Mouse (Mus musculus): ENCODE results near the gene Foxc2.

Gene Foxc2

GRCm38 (mm10) chr8:121086004-121086900 lies 29.7 kb upstream of the Foxc2 start:
- DNase-seq (ENCODE audit: low read depth, low spot score) = no peak

DNA sequence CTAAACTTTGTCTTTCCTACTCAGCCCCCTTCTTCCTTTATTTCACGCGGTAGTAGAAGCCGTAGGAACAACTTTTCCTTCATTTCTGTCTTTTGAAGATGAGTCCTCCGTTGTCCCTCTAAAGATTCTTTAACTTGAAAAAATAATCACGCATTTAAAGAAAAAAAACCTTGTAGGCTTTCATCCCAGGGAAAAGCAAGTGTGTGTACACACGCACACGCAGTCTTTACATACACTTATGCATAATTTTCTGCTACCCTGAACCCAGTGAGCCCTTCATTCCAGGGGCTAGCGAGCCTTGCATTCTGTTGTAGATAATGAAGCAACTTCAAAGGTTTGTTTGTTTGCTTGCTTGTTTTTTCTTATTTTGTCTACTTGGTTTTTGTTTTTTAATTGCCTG lies 27.7 kb upstream of the Foxc2 start:
- no peak for DNase-seq (ENCODE audit: low read depth, low spot score)

DNA sequence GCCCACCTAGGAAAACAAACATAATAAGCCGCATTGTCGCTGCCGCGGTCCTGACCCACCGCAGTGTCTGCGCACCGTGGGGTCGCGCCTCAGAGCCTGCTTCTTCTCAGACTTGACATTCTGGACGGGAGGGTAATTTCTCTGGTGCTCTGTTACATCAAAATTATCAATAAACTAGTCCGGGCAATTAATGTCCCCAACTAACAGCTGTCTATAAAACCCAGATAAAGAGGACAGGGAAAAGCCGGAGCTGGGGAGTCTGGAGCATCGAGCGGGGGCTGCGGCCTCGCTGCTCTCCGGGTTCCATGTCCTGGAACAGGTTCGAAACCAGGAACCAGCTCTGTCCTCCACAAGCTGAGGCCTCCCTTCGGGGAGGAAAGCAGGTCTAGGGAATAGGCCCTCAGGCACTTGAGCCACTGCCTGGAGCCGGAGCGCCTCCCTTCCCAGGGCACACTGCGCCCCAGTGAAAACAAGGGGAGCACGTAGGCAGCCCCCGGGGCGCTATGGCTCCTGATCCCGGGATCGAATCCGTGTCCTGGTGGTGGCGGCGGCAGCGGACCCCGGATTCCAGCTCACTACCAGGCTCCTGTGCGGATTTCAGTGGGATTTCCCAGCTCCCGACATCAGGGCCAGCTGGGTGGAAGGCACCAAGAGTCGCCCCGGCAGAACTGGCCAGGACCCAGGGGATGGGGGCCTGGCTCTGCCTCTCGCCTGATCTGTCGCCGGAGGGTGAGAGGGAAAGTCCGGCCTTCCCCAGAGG lies 26.9 kb upstream of the Foxc2 start:
- no peak for DNase-seq (ENCODE audit: low read depth, low spot score)

GRCm38 (mm10) chr8:121089631-121090380 lies 26.2 kb upstream of the Foxc2 start:
- no peak for DNase-seq (ENCODE audit: low read depth, low spot score)

DNA sequence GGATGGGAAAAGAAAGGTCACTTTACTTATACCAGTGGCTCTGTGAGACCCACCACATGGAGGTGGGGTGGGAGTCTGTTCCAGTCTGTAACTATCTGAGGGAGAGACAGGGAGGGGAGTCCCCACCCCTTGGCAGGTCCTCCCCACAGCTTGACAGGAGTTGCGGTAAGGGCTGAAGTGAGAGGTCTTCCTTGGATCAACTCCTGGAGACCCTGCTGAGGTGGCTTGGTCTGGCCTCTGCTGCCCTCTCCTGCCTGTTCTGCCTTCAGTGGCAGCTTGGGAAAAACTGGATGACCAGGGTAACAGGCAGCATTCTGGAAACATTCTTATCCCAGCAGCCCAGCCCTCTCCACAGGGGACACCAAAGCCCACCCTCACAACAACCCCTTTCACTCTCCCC lies 25.3 kb upstream of the Foxc2 start:
- no peak for DNase-seq (ENCODE audit: low read depth, low spot score)

GRCm38 (mm10) chr8:121092141-121092540 lies 23.8 kb upstream of the Foxc2 start:
- no peak for DNase-seq (ENCODE audit: low read depth, low spot score)

GRCm38 (mm10) chr8:121092627-121093026 lies 23.3 kb upstream of the Foxc2 start:
- peak; percentile 58 for DNase-seq (ENCODE audit: low read depth, low spot score)

DNA sequence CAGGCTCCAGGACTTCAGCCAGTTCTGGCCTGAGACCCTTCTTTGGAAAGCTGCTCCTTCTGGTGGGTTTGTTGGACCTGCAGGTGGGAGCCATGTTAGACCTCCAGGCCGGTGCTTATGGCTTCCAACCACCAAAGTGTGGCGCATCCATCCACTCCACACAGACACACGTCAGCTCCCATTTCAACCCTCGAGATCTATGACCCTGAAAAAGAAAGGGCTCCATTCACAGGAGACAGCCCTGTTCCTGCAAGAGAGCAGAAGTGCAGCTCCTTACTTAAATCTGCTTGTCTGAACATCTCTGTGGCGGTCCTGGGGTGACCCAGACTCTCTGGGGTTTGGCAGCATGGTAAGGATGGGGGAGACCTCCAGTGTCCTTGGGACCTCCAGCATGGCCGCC lies 22.5 kb upstream of the Foxc2 start:
- no peak for DNase-seq (ENCODE audit: low read depth, low spot score)

DNA sequence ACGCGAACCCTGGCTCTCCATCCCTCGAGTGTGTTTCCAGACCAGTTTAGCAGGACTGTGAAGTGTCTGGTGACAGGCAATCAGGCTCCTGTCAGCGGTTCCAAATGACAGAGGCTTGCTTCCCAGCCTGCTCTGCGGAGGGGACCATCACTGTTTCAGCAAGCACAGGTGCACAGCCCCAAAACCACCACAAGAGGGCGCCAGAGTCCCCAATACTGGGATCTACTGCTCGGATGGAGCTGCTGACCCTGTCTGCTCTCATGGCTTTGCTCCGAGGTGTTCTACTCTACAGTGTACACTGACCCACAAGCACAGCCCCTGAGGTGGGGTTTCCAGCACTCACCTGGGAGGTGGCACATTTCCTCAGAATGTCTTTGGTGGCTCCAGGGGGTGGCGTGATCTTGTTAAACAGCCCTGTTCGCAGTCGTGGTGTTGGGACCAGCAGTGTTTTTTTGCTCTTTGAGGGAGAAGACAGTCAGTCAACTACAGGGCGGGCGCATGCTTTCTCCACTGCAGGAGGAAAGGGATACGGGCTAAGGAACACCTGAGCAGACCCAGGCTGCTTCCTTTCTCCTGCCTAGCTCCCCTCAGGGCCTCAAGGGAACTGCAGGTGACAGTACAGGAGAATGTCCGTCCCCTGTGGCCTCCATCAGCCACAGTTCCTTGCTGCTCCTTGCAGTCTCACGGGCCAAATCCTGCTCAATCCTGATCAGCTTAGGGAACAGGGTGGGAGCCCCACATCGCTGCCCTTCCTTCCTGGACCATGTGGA lies 11.7 kb upstream of the Foxc2 start:
- peak; percentile 54 for DNase-seq (ENCODE audit: low read depth, low spot score)

- peak; percentile 98 for DNase-seq (ENCODE audit: low read depth, low spot score)
These were observed 8.0 kb upstream of the Foxc2 start, which contains the start of gene Mthfsd for GRCm38 (mm10) chr8:121107668-121108656. Gene Mthfsd (minus strand): TSS chr8:121108392.

- DNase-seq (ENCODE audit: low read depth, low spot score) = no peak
These were observed 7.3 kb upstream of the Foxc2 start for GRCm38 (mm10) chr8:121108657-121109056.

DNA sequence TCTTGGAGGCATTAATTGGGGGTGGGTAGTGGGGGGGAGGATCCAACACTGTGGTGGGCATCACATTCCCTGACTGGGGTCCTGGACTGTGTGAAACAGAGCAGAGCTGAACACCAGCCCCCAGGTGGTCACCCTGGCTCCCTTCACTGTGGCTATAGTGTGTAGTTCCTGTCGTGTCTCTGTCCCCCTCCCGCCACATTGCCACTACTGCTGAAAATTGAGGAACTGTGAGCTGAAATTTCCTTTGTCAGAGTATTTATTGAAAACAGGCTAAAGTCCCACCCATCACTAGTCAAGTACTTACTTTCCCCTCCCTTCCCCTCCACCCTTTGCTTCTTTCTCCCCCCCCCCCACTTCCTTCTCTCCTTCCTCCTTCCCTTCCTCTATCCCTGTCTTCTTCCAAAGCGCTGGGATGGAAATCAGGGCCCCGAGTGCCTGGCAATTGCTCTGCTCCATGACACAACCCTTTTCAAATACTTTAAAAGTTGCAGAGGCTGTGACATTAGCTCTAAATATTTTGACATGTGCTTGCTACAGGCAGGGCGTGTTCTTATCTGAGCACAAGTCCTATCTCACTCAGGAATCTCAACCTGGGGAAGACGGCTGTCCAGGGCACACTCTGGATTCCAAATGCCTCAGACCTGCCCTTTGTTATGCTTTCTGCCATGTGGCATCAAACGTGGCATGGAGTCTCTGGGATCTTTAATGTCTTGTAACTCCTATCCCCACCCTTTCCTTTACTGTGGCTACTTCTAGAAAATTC lies 4.6 kb upstream of the Foxc2 start:
- no peak for DNase-seq (ENCODE audit: low read depth, low spot score)

DNA sequence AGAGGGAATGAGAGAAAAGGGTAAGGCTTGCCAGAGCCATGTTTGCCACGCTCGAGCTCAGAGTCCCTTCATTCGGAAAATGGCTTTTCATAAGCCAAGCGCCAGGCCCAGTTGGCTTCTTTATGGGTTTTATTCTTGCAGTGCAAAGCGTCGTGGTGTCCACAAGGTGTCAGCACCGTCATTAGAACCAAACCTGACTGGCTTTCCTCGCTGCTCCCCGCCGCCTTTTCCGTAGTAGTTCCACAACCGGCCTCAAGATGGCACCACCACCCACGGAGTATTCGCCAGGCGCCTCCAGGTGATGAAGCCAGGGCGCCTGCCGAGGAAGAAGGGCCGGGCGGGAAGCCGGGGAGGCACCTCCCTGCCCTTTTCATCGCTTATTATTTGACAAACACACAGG lies 2.7 kb upstream of the Foxc2 start:
- peak; percentile 90 for DNase-seq (ENCODE audit: low read depth, low spot score)

DNA sequence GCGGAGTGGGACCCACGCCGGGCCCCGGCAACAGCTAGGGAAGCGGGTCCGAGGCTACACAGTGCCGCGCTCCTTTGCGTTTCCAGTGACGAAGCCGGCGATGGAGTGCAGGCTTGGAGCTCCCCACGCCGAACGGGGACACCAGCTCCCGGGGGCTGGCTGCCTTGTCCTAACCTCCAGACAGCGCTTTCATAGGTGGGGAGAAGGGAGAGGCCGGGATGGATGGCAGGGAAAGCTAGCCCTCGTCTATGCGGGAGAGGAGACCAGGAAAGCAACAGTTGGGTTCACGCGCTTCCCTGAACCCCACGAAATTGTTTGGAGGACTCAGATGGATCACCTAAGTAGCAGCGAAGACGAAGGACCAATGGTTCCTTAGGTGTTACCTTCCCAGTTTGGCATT lies 835 bp upstream of the Foxc2 start:
- no peak for DNase-seq (ENCODE audit: low read depth, low spot score)

DNA sequence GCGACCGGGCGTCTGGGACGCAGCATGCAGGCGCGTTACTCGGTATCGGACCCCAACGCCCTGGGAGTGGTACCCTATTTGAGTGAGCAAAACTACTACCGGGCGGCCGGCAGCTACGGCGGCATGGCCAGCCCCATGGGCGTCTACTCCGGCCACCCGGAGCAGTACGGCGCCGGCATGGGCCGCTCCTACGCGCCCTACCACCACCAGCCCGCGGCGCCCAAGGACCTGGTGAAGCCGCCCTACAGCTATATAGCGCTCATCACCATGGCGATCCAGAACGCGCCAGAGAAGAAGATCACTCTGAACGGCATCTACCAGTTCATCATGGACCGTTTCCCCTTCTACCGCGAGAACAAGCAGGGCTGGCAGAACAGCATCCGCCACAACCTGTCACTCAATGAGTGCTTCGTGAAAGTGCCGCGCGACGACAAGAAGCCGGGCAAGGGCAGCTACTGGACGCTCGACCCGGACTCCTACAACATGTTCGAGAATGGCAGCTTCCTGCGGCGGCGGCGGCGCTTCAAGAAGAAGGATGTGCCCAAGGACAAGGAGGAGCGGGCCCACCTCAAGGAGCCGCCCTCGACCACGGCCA lies 717 bp downstream of the Foxc2 start:
- no peak for DNase-seq (ENCODE audit: low read depth, low spot score)

- DNase-seq (ENCODE audit: low read depth, low spot score) = no peak
These were observed 1.2 kb downstream of the Foxc2 start for GRCm38 (mm10) chr8:121117186-121117651.

DNA sequence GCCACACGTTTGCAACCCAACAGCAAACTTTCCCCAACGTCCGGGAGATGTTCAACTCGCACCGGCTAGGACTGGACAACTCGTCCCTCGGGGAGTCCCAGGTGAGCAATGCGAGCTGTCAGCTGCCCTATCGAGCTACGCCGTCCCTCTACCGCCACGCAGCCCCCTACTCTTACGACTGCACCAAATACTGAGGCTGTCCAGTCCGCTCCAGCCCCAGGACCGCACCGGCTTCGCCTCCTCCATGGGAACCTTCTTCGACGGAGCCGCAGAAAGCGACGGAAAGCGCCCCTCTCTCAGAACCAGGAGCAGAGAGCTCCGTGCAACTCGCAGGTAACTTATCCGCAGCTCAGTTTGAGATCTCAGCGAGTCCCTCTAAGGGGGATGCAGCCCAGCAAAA lies 1.9 kb downstream of the Foxc2 start:
- no peak for DNase-seq (ENCODE audit: low read depth, low spot score)

DNA sequence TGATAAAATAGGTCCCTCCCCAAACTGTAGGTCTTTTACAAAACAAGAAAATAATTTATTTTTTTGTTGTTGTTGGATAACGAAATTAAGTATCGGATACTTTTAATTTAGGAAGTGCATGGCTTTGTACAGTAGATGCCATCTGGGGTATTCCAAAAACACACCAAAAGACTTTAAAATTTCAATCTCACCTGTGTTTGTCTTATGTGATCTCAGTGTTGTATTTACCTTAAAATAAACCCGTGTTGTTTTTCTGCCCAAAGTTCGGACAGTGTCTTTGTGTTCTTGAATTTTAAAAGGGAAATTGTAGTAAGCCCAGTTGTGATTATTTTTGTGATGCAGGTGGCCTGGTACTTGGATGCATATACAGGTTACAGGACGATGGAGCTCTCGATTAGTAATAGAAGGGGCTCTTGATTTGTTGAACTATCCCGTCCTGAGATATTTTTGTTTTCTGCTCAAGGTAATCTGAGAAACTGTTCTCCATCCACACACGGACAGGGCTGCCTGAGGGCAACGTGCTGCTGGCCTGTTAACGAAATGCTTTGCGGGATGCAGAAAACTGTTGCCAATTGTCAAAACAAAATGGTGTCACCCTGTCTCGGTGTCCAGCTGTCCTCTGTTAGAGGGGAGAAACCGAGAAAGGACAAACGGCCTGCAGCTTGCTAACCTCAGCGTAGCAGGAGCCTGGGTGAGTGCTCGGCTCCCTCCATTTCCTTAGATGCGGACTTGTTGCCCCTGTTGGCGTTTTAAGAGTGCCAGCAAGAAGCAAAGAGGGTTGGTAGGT lies 2.9 kb downstream of the Foxc2 start:
- no peak for DNase-seq (ENCODE audit: low read depth, low spot score)

Measured in skeletal muscle tissue, adult 2 months (tissue).